Mouse (Mus musculus): ENCODE results near the gene Il15ra.
"Not testable (repeated sequence)": the region's sequence is repeated elsewhere in the genome, so short reads cannot be mapped to it uniquely, and the experiment has no call there.

Il15ra gene

DNA sequence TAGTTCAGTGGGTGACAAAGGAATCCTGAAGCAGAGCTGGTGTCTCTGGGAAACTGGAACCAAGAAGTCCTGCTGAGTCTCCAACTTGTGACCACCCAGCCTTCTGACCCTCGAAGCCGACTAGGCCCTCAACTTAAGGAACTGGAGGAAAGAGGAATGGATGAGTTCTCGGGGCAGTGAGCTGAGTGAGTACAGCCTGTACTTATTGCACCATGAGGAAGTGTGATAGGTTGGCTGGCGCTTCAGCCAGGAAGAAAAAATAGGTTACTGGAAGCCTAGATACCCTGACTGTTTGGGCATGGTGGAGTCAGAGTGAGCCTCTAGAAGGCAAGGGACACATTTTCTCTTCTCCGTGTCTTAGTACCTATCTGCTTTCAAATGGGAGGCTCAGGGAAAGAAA lies 3.4 kb downstream of the Il15ra start:
- no peak for DNase-seq (ENCODE audit: low read depth, low spot score)

DNA sequence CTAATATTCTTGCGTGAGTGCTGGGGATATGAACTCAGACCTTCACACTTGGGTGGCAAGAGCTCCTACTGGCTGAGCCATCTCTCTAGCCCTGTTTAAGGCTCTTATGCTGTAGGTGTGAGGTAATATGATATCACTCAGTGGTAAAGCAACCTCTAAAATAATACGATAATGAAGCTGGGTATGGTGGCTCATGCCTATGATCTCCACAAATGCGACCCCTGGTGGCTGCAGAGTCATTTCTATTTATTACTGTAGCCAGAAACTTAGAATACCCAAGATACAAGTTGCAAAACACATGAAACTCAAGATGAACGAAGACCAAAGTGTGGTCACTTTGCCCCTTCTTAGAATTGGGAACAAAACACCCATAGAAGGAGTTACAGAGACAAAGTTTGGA lies 5.0 kb downstream of the Il15ra start:
- DNase-seq (ENCODE audit: low read depth, low spot score), result not testable (repeated sequence)

DNA sequence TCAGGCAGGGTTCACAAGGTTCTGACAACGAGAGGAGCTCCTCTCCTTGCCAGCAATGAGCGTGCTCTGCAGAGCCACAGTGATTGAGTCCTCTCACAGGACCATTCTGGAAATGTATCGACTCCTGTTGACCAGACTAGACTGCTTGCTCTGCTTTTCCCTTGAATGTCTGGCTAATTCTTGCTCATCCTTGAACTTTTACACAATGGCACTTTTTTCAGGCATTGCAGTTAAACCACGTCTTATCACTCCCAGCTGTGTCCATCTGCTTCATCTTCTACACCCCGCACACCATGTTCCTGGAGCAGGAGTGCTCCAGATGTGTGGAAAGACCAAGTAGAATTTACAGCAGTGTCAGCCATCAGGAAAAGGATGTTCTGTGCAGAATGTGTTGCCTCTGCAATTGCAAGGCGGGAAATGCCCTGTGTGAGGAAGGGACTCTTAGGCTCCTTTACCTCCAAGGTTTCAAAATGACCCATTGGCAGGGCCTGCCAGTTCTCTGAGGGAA lies 7.4 kb downstream of the Il15ra start:
- DNase-seq (ENCODE audit: low read depth, low spot score), result no peak

DNA sequence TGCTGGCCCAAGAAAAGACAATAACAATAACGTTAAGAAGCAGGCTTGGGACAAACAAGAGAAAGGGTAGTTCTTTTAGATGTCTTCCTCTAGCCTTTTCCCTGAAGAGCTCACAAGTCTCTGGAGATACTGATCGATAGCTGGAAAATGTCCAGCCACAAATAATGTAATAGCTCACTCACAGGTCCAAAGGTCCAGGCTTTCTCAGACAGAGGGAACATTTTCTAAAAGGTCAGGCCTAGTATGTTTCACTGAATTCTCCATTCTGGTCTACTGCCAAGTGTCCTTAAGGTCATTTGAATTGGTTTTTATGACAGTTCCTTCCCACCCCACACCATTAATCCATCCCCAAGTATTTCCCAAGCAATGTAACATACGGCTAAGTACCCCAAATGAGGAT lies 7.9 kb downstream of the Il15ra start:
- no peak for DNase-seq (ENCODE audit: low read depth, low spot score)

DNA sequence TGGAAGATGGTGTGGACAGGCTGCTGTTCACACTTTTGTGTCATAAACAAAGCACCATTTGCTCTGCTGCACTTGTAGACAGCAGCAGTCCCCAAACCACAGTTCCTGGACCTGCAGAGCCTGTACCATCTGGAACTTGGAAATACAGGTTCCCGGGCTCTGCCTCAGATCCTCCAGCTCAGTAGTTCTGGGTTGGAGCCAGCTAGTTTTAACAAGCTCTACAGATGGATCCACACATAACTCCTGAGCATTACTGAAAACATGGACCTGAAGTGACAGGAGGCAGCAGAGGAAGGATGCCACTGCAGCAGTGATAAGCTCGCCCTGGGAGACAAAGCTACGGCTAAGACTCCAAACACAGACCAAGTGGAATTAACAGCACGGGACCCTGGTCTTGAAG lies 9.4 kb downstream of the Il15ra start:
- DNase-seq (ENCODE audit: low read depth, low spot score), result no peak

DNA sequence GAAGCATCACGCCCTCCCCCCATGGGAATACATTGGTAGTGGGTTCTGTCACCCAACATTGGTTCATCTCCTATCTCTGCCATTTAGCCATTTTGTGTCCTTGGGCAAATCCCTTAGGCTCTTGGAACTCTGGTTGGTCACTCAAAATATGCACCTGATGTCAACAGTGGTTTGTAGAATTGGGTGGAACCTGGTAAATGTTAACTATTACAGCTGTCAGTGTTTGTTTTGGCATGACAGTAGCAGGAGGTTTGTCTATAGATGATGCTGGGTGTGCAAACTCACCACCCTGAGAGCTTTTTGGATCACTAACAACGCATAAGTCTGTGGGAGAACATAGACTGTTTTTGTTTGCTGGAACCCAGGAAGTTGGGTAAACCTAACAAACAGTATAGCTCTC lies 13.5 kb downstream of the Il15ra start:
- DNase-seq (ENCODE audit: low read depth, low spot score), result no peak

DNA sequence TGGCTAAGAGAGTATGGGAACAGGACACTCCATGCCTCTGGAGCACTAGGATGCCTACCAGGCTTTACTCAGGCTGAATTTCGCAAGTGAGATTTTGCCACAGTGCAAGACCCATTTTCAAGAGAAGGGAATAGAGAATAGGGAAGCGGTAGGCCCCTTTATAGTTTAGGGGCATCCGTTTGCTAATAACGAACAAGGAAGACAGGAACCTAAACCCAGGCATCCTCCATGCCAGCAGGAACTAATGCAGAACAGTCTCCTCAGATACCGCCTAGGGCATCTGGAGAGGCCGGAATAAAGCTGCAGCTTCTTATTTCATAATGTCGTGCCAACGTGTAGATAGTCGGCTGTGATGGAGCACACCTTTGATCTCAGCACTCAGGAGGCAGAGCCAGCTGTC lies 17.5 kb downstream of the Il15ra start:
- DNase-seq (ENCODE audit: low read depth, low spot score), result no peak

DNA sequence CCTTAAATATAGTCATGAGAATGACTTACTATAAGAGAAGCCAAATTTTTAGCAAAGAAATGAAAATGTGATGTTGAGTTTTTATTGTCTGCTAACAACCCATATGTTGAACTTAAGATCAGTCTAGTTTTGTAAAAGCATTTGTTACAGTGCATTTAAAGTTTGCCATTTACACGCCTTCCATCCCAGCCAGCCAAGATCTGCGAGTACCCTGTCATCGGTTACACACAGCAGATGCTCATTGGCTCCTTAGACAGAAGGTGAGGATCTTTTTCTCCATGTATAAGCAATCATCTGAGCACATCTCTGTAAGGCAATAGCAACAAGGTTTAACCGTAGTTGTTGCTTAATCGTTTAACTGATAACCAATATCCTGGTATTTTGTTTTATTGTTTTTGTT lies 22.5 kb downstream of the Il15ra start:
- no peak for DNase-seq (ENCODE audit: low read depth, low spot score)

DNA sequence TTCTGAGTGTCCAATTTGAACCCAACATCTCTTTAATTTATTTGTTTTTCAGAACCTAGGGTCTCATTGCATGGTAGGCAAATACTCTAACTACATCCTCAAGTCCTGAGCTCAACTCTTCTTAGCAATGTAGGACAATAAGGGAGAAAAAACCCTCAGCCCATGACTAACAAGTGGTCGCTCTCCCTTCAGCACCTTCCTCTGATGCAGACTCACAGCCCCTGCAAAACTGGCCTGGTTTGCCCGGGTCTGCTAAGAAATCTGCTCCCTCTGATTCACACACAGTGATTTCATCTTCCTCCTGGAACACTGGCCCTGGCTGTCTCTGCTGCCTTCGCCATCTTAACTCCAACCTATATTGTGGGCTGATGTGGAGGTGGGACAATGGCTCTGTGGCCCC lies 24.0 kb downstream of the Il15ra start:
- DNase-seq (ENCODE audit: low read depth, low spot score), result no peak

DNA sequence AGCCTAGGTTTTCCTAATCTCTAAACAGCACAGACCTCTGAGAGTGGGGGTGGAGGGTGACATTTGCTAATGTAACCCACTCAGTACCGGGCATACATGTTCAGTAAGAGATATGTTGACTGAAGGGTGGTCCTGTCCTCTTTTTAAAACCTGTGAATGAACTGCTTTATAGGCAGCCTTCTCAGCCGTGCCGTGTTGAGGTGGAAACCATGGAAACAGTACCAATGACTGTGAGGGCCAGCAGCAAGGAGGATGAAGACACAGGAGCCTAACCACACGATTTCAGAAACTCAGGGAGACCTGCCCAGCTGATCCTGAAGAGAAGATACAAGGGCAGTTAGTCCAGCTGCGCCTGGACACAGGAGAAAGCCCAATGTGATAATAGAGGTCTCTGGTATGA lies 27.9 kb downstream of the Il15ra start:
- no peak for DNase-seq (ENCODE audit: low read depth, low spot score)

DNA sequence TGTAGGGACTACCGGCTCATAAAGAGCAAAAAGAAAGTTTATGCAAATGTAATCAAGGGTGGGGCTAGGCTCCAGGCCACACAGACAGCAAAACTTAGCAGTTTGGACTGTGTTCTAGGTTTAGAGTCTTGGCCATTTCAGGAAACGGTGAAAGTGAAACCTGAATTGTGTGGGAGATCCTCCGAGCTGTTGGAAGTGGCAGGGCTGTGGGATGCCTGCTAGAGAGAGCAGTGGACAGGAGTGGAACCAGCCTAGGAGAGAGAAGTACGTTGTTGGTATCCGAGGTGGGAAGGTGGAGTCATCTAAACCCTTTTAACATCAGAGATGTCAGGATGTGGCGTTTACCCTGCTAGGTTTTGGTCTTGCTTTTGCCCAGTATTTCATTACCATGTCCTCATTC lies 30.8 kb downstream of the Il15ra start:
- DNase-seq (ENCODE audit: low read depth, low spot score), result no peak

DNA sequence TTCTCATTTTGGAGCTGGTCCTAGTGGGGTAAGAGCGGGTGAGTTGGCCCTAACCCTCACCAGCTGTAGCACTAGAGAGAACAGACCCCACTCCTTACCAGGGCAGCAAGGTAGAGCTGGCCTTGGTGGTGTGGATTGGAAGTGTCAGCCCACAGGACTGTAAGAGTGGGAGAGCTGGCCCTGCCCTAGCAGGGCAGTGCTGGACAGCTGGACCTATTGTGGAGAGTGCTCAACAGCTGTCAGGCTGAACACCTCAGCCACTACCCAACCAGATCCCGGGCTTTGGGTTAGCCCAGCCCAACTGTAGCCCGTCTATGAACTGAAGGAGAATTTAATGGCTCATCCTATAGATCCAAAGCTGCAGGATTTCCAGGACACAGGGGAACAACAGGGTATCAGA lies 33.7 kb downstream of the Il15ra start:
- no peak for DNase-seq (ENCODE audit: low read depth, low spot score)

DNA sequence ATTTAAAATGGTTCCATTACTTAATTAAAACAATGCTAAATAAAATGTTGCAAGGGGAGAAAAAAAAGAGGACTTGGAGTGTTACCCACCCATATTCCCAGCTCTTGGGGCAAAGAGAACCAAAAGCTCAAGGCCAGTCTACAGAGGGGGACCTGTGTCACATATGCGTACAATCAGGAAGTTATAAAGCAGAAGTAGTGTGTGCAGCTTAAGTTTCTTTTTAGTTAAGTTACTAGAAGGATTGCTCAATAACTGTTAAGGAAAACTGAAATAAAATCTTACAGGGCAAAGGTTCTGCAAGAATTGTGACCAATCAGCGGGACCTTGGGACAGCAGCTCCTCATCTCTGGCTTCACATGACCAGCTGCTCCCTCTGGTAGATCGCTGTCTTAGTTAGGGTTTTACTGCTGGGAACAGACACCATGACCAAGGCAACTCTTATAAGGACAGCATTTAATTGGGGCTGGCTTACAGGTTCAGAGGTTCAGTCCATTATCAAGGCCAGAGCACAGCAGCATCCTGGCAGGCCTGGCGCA lies 34.5 kb downstream of the Il15ra start:
- no peak for DNase-seq (ENCODE audit: low read depth, low spot score)

DNA sequence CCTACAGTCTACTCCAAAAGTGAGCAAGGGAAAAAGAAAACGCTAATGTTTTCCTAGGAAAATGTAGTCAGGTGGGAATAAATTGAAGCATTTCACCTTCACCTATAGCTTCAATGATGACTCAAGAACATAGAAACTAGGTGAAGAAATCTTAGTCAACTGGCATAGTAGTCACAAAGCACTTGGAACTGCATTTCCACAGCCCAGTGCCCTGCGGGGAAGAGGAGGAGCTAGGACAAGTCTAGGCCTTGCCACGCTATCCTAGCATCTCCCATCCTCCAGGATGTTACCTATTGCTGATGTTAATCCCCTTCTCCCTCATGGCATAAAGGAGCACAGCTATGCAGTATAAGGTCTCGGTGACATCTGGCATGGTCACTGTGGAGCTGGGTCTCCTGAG lies 57.5 kb downstream of the Il15ra start:
- DNase-seq (ENCODE audit: low read depth, low spot score), result no peak

DNA sequence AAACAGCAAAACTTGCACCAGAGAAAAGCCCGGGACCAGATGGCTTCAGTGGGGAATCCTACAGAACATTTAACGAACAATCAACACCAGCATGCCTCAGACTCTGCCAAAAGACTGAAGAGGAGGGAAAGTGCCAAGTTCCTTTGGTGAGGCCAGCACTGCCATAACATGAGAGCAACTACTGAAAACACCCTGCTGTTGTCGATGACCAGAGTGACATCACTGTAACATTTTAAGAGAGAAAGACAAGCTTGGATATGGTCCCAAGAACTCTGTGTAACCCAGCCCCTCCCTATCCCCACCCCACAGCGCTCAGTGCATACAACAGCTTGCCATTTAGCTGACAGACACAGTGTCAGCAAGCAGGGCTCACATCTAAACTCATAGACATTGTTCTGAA lies 60.6 kb downstream of the Il15ra start:
- no peak for DNase-seq (ENCODE audit: low read depth, low spot score)

DNA sequence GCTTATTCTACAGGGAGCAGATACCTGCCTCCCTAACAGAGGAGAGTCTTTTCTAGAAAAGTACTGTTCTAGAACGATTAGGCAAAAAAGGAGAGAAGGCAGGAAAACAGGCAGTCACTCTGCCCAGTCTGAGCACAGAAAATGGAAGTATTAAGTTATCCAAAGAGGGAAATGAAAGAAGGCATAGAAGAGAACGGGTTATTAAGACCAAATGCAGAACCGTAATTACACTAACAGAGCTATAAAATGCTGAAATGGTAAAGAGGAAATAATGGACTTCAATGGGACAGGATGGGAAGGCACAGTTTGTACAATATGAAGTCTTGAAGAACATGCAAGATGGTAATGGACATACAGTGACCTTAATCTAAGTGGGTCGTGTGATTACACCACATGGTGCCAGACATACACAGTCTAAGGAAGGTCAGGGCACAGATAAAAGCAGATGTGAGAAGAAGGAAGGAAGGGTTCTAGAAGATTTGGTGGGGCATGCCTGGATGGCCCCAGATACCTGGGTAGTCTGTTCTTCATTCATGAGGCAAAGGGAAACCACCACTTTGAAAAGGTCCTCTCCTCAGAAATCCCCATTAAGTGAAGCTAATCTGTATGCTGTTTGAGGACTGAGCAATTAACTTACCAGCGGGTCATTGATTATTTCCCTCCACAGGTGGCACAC lies 61.5 kb downstream of the Il15ra start:
- DNase-seq (ENCODE audit: low read depth, low spot score), result no peak

DNA sequence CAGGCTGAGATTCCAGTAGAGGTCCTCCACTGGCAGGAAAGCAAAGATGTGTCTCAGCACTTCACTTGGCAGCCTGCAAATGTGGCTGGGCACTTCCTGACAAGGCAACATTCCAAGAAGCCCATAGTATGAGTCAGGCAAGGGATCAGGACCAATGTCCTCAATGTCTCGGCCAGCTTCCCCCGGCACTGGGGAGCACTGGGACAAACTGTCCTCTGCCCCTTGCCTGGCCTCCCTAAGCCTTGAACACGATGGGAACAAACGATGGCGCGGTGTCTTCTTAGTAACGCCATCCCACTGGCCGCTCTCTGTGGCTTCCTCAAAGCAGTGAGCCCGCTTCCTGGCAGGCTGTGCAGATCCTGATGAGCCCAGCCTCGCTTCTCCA lies 62.1 kb downstream of the Il15ra start:
- DNase-seq (ENCODE audit: low read depth, low spot score), result no peak

DNA sequence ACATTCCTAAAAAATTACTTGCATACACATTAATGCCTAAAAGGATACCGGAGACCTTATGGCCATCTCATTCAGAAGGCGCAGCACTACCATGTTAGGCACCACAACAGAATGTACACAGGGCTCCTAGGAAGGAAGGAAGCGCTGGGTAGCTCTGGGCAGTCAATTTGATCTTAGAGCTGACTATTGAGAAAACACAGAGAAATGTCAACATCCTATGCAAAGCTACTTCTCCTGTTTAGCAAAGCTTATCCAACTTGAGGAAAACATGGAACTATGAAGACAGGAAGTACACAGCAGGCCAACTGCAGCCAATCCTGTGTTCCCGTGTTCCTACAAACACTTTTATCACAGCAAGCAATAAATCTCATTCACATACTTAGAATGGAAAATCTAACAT lies 66.6 kb downstream of the Il15ra start:
- no peak for DNase-seq (ENCODE audit: low read depth, low spot score)

DNA sequence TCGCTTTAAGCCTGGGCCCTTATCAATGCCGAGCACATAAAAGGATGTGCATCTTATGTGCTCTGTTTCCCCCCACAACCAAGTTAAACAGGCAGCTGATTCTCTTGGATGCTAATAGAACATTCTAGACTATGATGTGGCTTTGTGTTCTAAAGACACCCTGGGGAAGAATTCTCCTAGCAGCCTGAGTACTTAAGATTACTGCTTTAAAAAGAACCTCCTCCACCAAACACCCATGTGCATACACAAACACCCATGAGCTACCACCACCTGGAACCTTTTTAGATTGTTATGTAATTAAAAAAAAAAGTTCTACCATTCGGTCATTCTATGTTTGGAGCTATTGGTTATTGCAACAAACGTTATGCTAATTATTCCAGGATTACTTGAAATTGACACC lies 67.3 kb downstream of the Il15ra start:
- DNase-seq (ENCODE audit: low read depth, low spot score), result no peak

DNA sequence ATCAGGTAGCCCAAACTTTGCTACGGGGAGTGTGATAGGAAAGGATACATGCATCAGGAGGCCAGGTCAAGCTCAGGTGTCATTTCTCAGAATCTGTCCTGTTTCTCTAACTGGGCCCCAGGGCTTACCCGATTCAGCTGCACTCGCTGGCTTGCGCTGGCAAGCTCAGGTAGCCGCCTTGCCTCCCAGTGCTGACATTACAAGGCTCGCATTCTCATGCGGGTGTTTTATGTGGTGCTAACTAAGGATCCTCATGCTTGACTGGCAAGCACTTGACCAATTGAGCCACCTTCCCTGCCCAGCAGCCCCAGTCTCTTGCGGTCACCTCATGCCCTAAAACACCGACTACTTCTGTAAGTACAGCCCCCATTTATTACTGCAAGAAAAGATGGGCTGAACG lies 69.3 kb downstream of the Il15ra start:
- DNase-seq (ENCODE audit: low read depth, low spot score), result no peak

DNA sequence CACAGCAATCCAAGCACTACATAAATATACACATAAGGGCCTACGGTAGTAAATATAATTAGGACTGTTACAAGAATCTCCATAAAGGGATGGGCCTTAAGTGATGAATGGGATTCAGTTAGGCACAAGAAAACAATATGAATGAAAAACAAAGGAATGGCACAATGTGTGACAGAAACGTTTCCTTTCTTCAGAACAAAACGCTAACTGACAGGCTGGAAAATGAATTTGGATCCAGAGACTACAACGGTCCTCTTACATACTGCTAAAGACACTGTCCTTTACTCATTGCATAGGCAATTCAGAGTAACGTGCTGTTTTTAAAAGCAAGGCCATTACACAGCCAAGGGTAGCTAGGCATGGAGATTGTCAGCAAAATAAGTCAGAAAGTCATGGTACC lies 70.0 kb downstream of the Il15ra start:
- DNase-seq (ENCODE audit: low read depth, low spot score), result no peak

DNA sequence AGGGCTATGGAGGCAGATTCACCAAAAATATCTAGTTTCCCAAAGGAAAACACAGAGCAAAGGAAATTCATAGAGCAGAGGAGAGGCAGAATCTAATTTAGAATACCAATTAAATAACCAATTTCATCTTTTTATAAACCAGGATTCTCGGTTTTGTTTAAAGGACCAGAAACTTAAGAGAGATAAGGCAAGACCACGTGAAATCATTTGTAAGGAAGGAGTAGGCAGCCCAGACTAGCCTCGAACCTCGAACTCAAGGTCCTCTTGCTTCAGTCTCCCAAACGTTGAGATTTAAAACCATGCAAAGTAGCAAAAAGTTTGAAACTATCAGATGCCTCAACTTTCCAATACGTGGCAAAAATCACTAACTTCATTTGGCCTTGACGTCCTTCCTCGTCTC lies 71.3 kb downstream of the Il15ra start:
- DNase-seq (ENCODE audit: low read depth, low spot score), result no peak

DNA sequence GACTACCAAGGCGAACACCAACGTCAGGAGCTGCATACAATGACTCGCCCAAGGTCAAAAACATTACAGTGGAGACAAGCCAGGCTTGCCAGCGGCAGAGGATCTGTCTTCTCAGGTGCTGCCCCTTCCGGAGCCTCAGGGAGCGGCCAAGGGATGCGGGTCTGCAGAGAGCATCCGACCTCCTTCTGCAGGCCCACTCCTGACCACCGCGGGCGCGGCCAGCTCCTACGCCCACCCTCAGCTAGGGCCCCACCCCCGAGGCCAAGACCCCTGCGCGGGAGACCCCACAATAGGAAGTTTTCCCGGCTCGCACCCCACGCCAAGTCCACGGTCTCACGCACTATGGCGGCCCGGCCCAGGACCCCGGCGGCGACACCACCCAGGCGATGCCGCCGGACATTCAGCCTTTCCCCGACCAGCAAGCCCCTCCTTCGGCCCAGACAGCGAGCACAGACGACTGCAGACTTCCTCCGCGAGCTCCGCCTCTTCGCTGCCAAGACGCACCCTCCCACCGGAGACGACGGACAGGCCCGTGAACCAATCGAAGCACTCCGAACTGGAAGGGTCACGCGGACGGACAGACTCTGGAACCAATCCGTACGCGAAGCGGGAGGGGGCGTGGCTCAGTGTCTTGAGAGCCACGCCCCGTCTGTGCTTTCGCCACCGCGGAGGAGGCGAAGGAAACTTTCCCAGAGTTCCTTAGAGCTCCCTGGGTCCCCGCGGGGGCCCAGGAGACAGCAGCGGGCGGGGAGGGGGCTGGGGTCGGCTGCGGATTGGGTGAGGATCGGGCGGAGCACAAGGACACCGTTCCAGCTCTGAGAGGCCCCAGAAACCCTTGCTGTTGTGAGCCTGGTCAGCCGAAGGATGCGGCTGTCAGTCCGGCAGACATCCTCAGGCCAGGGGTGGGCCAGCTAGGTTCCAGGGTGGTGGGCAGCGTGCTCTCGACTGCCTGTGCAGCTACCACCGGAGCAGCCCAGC lies 72.3 kb downstream of the Il15ra start, which contains the start of the genes Fbh1 and Ankrd16:
TSS of gene Fbh1 (minus strand) at position 492 of the 978 bp plus-strand sequence.
TSS of gene Ankrd16 (plus strand) at position 786 of the 978 bp plus-strand sequence.
- peak; percentile 99 for DNase-seq (ENCODE audit: low read depth, low spot score)

Data from WW6 (cell line).